Mouse (Mus musculus): ENCODE data around the gene Adgrl2. TPM values are rescaled to one million over a fixed set of nuclear protein-coding genes. Genes with fewer than 3 reads are reported as not detected.

Adgrl2 gene
- 57.9 and 65.7 TPM in 2 replicates for polyA plus RNA-seq (2012; rRNA removed)

DNA sequence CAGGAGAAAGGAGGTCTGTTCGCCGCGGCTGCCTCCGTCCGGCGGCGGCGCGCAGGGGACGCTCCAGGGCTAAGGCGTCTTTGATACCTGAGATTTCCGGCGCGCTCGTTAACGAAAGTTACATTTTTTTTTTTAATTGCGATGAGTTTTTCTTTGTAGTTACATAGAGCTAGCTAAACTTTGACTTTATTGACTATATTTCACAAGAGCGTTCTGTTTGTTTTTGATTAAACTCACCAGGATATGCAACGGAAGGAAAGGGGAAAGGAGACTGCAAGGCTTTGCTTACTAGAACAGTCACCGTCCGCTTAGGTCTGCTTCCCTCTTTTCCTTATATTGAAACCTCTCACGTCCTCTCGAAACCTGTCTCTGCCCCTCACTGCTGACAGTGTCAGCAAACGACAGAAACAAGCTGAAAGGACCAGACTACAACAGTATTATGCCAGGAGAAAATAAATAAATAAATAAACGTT, at the start of gene Adgrl2:
Adgrl2 (minus strand) TSS at position 25 of the 473 bp plus-strand sequence.
- no peak for DNase-seq (ENCODE audit: extremely low spot score in 1 of 2, low spot score in 1 of 2)

DNA sequence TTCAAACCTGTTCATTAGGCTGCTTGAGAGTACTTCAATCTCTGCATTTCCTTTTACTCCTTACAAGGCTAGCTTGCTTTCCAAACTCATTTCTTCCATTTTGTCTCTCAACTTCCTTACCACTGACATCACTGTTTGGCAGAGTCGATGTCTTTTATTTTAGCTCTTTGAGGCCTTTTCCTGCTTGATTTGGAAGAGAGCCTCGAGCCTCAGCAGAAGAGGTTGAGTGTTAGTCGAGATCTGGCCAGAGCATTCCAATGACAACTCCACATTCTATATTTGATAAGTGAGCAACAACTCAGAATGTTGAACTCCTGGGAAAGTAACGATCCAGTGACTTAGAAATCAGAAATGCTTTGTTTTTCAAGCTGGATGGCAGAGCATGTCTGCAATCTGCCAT, 48.4 kb upstream of the Adgrl2 start:
- DNase-seq (ENCODE audit: extremely low spot score in 1 of 2, low spot score in 1 of 2), result no peak

DNA sequence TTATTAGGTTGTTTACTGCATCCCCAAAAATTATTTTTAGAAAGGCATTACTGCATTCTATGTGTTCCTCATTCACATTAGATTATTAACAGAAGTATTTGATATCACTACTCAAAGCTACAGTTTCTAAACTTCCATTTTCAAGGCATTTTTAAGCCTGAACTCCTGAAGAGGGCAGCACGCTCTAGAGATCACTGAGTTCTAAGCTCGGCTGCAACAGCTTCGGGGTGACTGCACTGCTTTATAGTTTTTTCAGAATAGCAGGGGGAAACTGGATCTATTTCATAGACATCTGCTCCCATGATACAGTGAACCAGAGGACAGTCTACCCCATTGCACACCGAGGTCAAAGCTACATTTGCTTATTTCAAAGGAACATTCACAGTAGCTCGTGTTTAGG, 29.6 kb upstream of the Adgrl2 start:
- no peak for DNase-seq (ENCODE audit: extremely low spot score in 1 of 2, low spot score in 1 of 2)

DNA sequence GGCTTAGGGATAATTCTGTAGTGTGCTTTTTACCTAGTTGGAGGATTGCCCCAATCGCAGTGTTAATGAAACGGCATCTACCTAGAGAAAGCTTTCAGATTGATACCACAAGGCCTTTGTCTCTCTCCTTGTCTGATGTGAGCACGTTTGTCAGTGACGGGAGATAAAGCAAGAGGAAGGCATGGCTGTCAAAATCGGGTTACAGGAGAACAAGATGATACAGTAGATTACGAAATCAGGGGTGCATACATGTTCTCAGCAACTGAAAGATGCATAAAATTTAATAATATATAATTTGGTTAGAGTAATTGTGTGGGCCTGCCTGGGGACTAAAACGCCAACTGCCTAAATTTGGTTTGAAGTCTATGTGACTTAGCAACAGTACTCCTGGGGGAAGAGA, 19.0 kb upstream of the Adgrl2 start:
- no peak for DNase-seq (ENCODE audit: extremely low spot score in 1 of 2, low spot score in 1 of 2)

DNA sequence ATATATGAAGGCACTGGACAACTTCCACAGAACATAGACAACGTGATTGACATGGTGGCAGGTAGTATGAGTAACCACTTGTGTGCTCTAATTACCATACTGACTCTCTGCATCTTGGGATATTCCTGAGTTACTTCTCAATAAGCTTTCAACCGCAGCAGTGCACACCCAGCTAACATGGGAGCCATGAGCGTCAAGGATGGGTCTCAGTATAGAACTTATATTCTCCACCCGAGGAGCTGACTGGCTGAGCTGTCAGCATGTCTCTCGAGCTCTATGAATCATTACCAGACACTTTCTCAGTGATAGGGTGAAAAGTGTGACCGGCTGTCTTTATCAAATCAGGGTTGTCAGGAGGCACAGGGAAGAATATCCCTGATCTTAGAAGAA, 18.3 kb upstream of the Adgrl2 start:
- no peak for DNase-seq (ENCODE audit: extremely low spot score in 1 of 2, low spot score in 1 of 2)

DNA sequence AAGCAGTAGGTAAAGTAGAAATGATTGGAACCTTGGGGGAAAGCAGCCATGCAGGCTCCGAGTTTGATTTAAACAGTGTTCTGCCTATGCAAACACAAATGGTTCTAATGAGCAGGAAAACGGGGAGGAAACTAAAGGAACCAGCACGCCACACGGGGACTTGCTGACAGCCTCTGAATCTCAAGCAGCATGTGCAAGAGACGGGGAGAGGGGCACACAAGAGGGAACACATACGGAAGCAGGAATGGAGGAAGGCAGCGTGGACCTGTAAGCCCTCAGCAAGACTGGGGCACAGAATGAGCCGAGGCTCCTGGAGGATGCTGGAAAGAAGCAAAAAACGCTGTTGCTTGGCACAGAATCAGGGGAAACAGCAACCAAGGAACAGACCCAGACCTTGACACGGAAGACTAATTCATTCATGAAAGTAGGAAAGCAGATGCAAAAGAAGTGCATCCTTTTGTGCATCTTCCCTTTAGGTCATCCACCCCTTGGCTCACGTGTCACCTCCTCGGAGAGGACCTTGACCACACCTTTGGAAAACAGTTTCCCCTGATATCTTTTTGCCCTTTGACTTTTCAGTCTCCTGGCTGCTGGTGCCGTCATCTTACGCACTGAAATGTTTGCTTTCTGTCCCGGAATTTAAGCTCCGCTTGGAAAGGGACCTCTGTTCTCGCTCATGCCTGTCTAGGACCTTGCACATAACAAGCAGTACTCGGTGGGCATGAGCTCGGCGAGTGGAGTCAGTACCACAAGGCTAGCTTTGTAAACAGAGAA, 17.7 kb upstream of the Adgrl2 start:
- DNase-seq (ENCODE audit: extremely low spot score in 1 of 2, low spot score in 1 of 2), result peak in 1 of 2 experiments; percentile 25

DNA sequence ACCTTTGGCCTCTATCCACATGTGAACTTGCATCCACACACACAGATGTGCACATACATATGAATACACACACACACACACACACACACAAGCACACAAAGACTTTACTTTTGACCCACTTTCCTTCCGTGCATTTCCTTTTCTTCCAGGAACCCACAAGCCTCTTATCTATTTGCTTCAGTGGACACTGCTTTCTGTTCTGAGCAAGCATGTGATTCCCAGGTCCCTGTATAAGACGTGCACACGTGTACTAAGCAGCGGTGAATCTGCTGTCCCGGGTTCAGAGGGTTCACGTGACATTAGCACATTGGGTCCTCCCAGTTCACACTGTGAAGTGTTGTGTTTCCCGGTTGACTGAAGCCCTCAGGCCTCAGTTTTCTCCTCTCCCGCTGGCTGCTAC, 11.0 kb upstream of the Adgrl2 start:
- no peak for DNase-seq (ENCODE audit: extremely low spot score in 1 of 2, low spot score in 1 of 2)

DNA sequence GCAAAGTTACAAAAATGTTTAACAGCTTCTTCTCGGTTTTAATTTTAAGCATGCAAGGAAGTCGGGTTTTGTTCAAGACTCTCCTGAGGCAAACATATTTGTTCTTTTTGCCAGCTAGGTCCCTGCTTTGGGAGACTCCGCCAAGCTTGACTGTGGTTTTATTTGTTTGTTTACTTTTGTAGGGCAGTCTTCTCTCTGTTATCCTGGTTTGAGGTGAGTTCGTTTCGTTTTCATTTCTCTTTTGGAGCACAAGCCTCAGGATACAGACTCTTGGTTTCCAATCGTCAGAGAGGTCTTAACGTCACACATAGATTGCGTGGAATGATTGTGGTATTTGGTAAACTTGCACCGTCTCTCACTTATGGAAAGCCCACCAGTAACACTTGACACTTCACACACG, 8.3 kb upstream of the Adgrl2 start:
- no peak for DNase-seq (ENCODE audit: extremely low spot score in 1 of 2, low spot score in 1 of 2)

DNA sequence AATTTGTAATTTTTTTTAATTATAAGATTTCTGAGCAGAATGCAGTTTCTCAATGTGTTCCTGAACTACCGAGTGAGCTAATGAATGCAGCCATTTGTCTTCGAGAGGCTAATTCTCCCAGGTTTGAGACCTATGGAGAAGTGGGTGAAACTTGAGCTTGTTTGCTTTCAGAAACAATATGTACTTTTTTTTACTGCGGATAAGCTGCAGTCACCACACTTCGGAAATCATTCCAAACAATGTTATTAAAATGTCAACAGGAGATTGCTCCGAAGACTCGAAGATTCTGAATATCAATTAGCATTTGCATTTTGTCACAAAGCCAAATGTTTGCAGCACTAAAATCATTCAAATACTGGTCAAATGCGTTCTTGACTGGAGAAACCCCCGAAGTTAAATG, 701 bp upstream of the Adgrl2 start:
- no peak for DNase-seq (ENCODE audit: extremely low spot score in 1 of 2, low spot score in 1 of 2)

DNA sequence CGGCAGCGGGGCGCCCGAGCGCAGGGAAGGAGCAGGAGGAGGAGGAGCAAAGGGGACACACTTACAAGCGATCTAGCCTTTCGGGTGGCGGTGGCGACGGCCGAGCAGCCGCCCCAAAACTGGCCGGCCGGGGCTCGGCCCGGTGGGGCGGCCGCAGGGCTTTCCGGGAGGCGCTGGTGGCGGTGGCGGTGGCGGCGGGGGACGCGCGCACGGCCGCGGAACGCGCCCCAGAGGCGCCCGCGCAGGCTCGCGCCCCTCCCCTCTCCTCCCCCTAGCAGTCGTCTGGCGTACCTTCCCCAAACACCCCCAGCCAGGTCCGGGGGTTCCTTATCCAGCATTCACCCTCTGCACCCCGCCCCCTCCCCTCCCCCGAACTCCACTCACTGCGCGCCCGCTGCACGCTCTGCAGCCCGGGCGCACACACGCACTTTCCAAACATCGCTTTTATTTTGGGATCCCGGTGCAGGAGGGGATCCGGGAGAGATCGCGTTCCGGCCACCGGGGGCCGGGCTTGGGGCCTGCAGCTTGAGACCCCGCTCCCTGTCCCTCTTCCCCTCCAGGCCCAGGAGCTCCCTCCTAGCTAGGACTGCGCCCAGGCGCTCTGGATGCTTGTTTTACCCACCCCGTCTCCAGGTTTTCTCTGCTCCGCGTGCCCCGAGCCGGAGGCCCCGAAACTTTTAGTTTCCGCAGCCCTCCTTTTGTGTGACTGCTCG, 381 bp downstream of the Adgrl2 start:
- peak in 1 of 2 experiments; percentile 55 for DNase-seq (ENCODE audit: extremely low spot score in 1 of 2, low spot score in 1 of 2)

DNA sequence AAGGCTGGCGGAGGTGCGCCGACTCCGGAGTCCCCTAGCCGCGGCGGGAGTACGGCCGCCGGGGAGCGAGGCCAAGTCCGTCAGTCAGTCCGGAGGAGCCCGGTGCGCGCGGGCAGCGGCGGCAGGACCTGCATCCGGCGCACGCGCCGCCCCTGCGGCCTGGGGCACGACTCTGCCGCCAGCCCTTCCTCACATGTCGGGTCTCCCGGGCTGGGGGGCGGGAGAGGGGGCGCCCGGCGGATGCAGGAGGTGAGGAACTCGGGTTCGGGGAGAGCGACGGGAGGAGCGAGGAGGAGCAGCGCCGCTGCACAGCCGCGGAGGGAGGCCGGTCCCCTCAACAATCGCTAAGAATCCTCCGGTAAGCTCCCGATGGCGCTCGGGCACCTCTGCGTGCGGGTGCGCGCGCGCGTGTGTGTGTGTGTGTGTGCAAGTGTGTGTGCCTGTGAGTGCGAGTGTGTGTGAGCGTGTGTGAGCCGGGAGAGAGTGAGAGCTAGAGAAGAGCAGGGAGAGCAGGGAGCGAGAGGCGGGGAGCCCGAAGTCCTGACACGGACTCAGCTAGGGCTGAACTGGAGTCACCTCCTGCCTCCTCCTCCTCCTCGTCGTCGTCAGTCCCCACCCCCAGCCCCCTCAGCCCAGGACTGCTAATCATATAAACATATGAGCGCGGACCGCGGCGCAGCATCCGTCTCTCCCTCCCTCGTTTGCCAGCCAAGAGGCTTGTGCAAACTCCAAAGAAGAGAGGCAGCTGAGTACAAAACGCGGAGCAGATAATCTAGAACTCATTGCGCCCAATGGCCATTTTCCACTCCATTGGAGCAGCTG, 1.1 kb downstream of the Adgrl2 start:
- DNase-seq (ENCODE audit: extremely low spot score in 1 of 2, low spot score in 1 of 2), result peak; percentile 66 to 77

DNA sequence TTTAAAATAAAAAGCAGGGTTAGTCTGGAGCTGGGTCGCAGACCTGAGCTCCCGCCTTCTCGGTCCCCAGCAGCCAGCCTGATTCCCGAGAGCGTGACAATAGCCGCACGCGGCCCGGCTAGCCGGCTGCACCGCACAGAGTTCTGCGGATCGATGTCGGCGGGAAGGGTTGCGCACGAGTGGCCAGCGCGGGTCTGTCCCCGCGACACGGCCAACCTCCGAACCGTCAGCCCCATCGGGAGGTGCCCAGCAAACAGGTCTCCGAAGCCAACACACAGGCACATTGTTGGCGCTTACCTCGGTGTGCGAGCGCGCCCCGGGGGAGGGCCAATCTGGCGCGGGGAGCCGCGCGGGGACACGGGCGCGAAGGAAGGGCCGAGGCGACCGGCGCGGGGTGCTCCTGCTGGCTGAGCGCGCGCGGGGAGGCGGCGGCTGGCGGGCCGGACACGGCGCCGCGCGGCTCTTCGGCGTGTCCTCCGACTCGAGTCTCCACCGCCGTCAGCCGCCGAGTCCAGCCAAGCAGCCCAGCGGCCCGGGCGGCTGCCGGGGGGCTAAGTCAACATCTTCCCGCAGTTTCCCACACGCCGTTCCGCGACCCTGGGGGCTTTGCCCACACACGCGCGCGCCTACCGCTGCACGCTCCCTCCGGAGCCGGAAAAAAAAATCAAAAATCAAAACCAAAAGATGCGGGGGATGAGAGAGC, 1.9 kb downstream of the Adgrl2 start:
- DNase-seq (ENCODE audit: extremely low spot score in 1 of 2, low spot score in 1 of 2), result peak in 1 of 2 experiments; percentile 17

DNA sequence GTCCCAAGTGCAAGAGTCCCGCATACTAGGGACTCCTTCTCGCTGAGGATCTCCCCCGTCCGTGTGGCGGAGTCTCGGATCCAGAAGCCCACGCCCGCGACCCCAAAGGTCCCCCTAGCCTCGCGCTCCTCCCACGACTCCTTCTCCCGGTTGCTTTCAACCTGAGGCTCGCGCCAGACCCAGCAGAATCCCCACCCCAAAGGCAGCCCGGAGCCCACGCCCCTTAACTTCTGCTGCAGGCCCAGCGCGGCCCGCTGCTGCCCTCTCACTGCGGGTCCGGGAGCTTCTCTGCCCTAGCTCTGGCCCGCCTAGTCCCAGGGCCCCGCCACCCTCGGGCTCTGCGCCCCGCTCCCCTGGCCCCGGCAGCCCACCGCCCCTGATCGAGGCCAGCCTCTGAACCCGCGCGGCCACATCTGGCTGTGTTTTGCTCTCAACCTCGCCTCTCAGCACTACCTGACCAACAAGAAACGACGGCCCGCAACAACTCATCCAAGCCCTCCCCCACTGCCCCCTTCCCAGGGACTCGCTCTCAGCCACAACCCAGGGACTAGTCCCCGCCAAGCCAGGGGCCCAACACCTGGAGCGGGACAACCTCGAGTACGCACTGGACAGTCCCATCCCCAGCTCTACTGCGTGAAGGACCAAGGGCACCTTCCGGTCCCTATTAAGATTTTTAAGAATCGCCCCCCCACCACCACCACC, 2.6 kb downstream of the Adgrl2 start:
- DNase-seq (ENCODE audit: extremely low spot score in 1 of 2, low spot score in 1 of 2), result peak in 1 of 2 experiments; percentile 61

DNA sequence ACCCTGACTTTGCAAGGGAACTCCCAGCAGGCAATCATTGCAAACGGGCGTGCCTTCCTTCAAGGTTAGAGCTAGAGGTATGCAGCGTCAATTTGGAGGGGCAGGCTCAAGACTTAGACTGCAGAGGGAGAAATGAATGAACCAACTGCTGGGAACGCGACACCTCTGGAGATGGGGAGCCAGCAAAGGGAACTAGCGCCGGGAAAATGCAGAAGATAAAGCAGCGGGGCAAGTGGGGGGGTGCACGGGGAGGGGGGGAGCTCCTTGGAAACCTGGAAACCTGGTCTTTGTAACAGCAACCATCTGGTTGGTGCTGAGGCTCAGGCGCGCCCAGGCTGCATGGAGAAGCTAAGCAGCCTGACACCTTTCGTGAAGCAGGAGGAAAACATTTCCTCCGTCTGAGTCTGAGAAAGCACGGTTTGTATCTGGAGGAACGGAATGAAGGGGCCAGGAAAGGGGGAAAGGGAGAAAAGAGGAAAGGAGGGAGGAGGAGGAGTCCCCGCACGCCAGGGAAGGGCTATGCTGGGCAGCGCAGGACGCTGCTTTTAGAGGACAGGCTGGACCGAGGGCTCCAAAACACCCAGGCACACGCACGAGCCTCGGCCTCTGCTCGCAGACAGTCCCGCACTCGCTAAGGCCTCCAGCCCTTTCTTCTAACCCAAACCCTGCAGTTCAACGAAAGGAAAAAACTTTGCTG, 3.3 kb downstream of the Adgrl2 start:
- peak in 1 of 2 experiments; percentile 23 for DNase-seq (ENCODE audit: extremely low spot score in 1 of 2, low spot score in 1 of 2)

DNA sequence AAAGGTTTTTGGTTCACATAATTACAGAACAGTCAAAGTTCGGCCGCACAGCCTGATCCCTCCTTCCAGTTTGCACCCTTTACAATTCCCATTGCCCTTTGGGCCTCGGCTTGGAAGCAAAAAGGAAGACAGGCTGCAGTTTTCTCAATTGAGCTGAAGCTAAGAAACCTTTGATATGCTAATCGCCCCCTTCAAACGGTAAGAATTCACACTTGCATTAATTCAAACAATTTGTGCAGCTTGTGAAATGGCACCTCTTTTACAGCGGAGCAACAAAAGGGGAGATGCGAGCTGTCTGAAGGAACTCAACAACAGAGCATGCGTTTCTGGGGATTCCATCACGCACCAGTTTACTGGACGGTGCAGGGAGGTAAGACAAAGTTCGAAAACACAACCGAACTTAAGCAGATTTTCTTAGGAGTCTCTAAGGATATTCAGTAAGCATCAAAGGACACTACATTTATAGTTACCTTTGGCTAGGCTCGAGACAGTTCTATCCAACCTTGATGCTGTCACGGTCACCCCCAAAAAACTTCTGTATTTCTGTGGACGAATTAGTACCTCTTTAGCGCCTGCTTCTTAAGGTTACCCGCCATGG, 4.0 kb downstream of the Adgrl2 start:
- no peak for DNase-seq (ENCODE audit: extremely low spot score in 1 of 2, low spot score in 1 of 2)

DNA sequence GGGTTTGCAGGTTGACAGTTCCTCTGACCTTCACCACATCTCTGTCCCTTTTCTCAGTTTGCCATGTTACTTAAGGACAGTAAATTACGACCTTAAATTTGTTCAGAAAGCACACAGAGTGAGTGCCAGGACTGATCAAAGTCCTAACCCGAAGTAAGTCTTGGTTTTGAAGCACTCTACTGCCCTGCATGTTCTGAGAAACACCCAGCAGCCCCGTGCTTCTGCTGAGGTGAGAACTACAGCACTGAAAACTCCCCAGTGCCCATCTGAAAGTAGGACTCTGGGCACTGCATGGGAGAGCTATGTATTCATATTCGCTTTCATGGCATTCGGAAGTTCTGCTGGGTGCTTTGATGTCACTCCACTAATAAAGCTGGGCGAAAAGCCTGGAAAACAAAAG, 6.0 kb downstream of the Adgrl2 start:
- no peak for DNase-seq (ENCODE audit: extremely low spot score in 1 of 2, low spot score in 1 of 2)

DNA sequence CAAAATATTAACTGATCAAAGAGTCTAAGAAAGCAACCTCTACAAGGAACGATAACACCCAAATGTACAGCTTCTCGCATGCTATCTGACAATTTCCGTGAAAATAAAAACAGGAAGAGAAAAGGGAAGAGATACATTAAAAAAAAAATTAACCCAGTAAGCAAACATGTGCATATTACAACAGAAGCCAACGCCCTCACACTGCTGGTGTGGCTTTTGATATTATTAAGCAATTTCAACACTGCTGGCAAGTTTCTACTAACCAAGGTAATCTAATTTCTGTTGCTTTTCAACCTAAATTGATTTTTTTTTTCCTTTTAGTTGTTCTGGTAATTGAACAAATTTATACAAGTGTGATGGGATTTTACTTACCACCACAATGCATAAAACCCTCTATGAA, 8.0 kb downstream of the Adgrl2 start:
- DNase-seq (ENCODE audit: extremely low spot score in 1 of 2, low spot score in 1 of 2), result no peak

DNA sequence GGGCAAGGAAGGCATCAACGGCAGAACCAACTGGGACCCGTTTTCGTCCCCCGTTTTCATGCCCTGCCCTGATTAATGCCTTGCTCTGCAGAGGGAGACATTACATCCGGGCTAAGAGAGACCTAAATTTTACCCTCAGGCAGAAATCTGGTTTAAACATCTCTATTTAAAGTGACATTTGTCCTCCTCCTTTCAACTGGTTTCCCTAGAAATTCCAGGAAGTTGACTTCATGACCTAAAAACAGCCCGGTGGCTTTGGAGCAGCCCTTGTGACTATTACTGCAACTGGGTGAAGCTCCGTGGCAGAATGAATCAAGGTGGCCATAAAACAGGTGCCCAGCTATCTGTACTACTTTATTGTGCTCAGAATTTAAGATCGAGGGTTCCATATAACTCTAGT, 8.6 kb downstream of the Adgrl2 start:
- DNase-seq (ENCODE audit: extremely low spot score in 1 of 2, low spot score in 1 of 2), result no peak

DNA sequence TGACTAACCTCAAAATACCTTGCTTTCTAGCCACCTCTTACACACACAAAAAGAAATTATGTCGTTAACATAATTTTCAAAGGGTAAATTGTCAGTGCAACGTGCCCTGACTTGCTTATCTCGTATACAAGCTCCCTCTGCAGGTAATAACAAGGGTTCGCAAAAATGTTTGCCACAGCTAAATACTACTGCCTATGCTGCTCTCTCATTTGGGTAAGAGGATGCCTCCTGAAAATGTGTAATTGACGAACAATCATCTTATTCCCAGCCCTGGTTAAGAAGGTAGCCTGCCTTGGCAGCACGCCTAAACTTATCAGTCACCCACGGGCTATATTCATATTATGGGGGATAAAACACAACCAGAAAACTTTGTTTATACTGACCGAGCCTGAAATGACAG, 11.8 kb downstream of the Adgrl2 start:
- peak in 1 of 2 experiments; percentile 51 for DNase-seq (ENCODE audit: extremely low spot score in 1 of 2, low spot score in 1 of 2)
